Mouse (Mus musculus) adrenal gland, postnatal 4 days (tissue): Measurements from ENCODE around the gene Clec2i. TPM values are rescaled to one million over a fixed set of nuclear protein-coding genes. Genes with fewer than 3 reads are reported as not detected.
"Not testable (repeated sequence)": the region's sequence is repeated elsewhere in the genome, so short reads cannot be mapped to it uniquely, and the experiment has no call there.

ENCODE experiments used
- DNase-seq, 2 experiments: peaks; one replicate each; pipeline ENCODE4 v3.0.0; 2021 to 2022; ENCODE audit warnings: low spot score in 2 of 2, mixed read lengths in 2 of 2
- total RNA-seq, 2 experiments: library from RNA; stranded (reverse); gene quantifications; 2 replicates each; pipeline ENCODE4 v1.2.3; 2021

The Clec2i gene
- total RNA-seq, 2 experiments from 2014 or later: 0.23 TPM; not detected in 1

- peak in 1 of 2 experiments; percentile 48 for DNase-seq
These were observed 33.2 kb upstream of the Clec2i start for GRCm38 (mm10) chr6:128854024-128854820.

- no peak for DNase-seq
These were observed 32.5 kb upstream of the Clec2i start for GRCm38 (mm10) chr6:128854895-128855294.

GRCm38 (mm10) chr6:128855477-128855876 lies 31.9 kb upstream of the Clec2i start:
- no peak for DNase-seq

- no peak for DNase-seq
These were observed 31.1 kb upstream of the Clec2i start for GRCm38 (mm10) chr6:128856250-128856649.

- no peak for DNase-seq
These were observed 29.4 kb upstream of the Clec2i start for GRCm38 (mm10) chr6:128857976-128858375.

GRCm38 (mm10) chr6:128868861-128869260 lies 18.5 kb upstream of the Clec2i start:
- DNase-seq: no peak

GRCm38 (mm10) chr6:128871910-128872610 lies 15.3 kb upstream of the Clec2i start:
- no peak for DNase-seq

GRCm38 (mm10) chr6:128888834-128889233 lies 1.4 kb downstream of the Clec2i start:
- no peak for DNase-seq

- DNase-seq: no peak
These were observed 3.6 kb downstream of the Clec2i start, which contains the start of gene BC035044 for GRCm38 (mm10) chr6:128890948-128891355. TSS of gene BC035044 (minus strand) at chr6:128891126.

GRCm38 (mm10) chr6:128895404-128896001 lies 8.1 kb downstream of the Clec2i start:
- no peak for DNase-seq

- no peak for DNase-seq
These were observed 12.7 kb downstream of the Clec2i start for GRCm38 (mm10) chr6:128900044-128900443.

GRCm38 (mm10) chr6:128900796-128901552 lies 13.6 kb downstream of the Clec2i start:
- not testable (repeated sequence) for DNase-seq

- no peak for DNase-seq
These were observed 26.3 kb downstream of the Clec2i start for GRCm38 (mm10) chr6:128913598-128914254.

GRCm38 (mm10) chr6:128917322-128917721 lies 29.9 kb downstream of the Clec2i start:
- no peak for DNase-seq

- DNase-seq: no peak
These were observed 45.7 kb downstream of the Clec2i start for GRCm38 (mm10) chr6:128933050-128933449.

GRCm38 (mm10) chr6:128934081-128934480 lies 46.7 kb downstream of the Clec2i start, which contains the start of gene Clec2g:
TSS of gene Clec2g (plus strand) at chr6:128934381.
- not testable (repeated sequence) for DNase-seq

- not testable (repeated sequence) for DNase-seq
These were observed 48.7 kb downstream of the Clec2i start for GRCm38 (mm10) chr6:128935889-128936665.

- no peak for DNase-seq
These were observed 54.4 kb downstream of the Clec2i start for GRCm38 (mm10) chr6:128941646-128942421.

- DNase-seq: no peak
These were observed 58.2 kb downstream of the Clec2i start for GRCm38 (mm10) chr6:128945564-128945963.
